Mouse (Mus musculus): ENCODE measurements around the gene Cdr2l.
A peak's percentile ranks its signal among the peaks of the same experiment; 100 is the strongest.

Gene Cdr2l

DNA sequence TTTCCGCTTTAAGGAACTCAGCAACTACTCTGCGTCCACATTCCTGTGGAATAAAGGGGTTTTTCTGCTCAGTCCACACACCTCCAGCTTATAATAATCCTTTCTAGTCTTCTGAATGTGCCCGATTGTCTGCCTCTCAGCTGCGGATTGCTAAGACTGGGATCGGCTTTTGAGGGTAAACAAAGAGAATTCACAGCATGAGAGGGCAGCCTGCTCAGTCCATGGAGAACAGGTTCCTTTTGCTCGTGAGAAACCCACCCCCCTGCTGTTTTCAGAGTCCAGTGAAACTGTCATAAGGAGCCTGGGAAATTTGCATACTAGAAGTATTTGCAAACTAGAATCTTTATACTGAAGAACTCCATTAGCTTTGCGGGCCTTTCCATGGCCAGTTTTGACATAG is 27.8 kb downstream of the Cdr2l start:
- Histone ChIP-seq H3K36me3 (ENCODE audit: control insufficient read depth, insufficient read depth, low read length, poor library complexity, severe bottlenecking) (no peaks in the 10 kb centered on the region; the same call in 1 of the 2 replicates), H3K27me3 (ENCODE audit: control insufficient read depth, insufficient read depth, low read length, poor library complexity, severe bottlenecking) (no peaks in the 10 kb centered on the region)
- DNase-seq (ENCODE audit: low read depth, low spot score): no peak

DNA sequence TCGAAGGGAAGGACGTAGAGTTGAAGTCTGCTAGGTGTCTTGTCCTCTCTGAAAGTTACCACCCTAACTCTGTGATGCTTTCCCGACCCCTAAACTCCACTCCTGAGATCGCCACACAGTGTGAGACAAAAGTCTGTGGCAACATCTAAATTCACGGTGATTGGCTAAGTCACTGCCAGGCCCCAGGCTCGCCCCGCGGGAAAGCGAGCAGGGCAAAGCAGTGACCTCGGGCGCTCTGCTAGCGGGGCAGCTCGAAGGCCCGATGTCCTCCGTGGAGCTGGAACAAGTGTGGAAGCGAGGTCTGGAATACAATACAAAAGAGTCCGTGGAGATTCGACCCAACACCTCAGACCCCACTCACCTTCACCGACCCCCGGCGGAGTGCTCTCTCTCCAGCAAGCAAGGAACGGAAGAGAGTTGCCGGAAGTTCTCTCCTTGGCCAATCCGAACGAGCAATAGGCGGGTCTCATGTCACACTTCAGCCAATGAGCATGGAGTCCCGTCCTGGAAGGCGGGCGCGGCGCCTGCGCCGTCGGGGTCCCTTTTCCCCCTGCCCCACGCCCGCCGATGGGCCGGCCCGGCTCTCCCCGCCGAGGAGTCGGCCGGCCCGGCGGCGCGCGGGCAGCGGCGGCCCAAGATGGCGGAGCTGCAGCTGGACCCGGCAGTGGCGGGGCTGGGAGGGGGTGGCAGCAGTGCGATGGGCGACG is 38.0 kb downstream of the Cdr2l start, which contains the start of the genes Atp5h and Kctd2:
Gene Atp5h, minus strand, starts transcription at position 432 of the 707 bp plus-strand sequence.
Gene Kctd2, plus strand, starts transcription at position 598 of the 707 bp plus-strand sequence.
- Histone ChIP-seq H3K36me3 (ENCODE audit: control insufficient read depth, insufficient read depth, low read length, poor library complexity, severe bottlenecking) (peaks cover 1% of the 10 kb centered on the region), H3K27me3 (ENCODE audit: control insufficient read depth, insufficient read depth, low read length, poor library complexity, severe bottlenecking) (no peaks in the 10 kb centered on the region)
- DNase-seq (ENCODE audit: low read depth, low spot score): peak; percentile 96

DNA sequence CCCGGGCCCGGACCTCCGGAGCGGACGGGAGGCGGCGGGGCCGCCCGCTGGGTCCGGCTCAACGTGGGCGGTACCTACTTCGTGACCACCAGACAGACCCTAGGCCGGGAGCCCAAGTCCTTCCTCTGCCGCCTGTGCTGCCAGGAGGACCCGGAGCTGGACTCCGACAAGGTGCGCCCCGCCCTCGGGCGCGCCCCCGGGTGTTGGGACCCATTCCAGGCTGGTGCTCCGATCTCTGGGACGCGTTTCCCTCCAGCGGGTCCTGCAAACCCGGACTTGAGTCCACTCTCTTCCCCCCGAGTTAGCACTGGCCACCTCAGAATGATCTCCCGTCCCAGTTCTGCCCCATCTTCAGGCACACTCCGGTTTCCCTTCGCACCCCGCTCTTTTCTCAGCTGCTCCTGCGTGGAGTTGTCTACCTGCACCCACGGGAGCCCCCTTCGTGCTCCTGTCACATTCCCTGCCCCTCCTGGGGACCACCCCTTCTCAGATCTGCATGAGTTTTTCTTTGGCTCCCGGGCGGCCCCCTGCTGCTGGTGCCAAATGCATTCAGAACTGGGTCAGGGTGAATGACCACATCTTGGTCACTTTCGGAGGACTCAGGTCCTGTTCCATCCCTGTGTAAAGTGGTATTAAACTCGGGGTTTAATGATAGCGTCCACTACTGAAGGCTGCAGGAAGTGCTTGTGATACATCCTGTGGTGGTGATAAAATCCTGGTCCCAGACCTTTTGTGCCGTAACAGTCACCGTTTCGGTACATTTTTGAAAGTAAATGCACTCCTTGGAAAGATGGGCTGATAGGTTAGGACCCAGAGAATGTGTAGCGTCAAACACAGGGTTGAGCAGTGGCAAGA is 38.8 kb downstream of the Cdr2l start:
- H3K36me3 ChIP-seq (ENCODE audit: control insufficient read depth, insufficient read depth, low read length, poor library complexity, severe bottlenecking): peaks cover 1% of the 10 kb centered on the region
- H3K27me3 ChIP-seq (ENCODE audit: control insufficient read depth, insufficient read depth, low read length, poor library complexity, severe bottlenecking): no peaks in the 10 kb centered on the region
- DNase-seq (ENCODE audit: low read depth, low spot score): peak; percentile 37

DNA sequence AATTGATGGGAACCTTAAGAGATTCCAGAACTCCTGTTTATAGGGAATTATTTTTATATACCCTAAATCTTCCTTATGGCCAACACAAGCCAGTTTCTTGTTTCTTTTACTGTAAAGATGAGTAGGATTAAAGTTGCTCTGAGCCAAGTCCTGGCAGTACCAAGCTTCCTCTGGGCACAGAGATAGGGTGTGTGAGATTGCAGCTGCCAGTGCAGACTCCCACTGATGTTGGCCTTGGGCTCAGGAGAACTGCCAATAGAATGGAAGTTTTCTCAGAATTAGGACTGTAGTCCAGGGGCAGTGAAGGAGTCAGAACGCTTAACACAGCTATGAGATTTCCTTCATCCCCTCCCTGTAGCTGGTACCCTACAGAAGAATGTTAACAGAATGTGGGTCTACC is 39.6 kb downstream of the Cdr2l start:
- H3K27me3 ChIP-seq (ENCODE audit: control insufficient read depth, insufficient read depth, low read length, poor library complexity, severe bottlenecking): no peaks in the 10 kb centered on the region
- DNase-seq (ENCODE audit: low read depth, low spot score): no peak
- peaks cover 1% of the 10 kb centered on the region for H3K36me3 ChIP-seq (ENCODE audit: control insufficient read depth, insufficient read depth, low read length, poor library complexity, severe bottlenecking)

GRCm38 (mm10) chr11:115421972-115422371 is 40.3 kb downstream of the Cdr2l start:
- DNase-seq (ENCODE audit: low read depth, low spot score): no peak
- no peaks in the 10 kb centered on the region for H3K27me3 ChIP-seq (ENCODE audit: control insufficient read depth, insufficient read depth, low read length, poor library complexity, severe bottlenecking)
- no peaks in the 10 kb centered on the region; the same call in none of the 2 replicates for H3K36me3 ChIP-seq (ENCODE audit: control insufficient read depth, insufficient read depth, low read length, poor library complexity, severe bottlenecking)

DNA sequence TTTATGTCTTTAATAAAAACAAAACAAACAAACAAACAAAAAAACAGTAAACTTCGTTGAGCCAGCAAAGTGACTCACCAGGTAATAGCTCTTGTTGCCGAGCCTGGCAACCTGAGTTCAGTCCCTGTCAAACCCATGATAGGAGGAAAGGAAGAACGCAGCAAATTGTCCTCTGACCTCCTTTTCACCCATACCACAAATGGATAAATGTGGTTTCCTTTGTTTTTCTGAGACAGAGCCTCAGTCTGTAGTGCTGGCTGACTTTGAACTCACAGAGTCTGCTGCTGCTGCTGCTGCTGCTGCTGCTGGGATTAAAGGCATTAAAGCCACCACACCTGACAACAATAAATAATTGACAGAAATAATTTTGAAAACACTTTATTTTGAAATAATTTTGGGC is 41.4 kb downstream of the Cdr2l start:
- Histone ChIP-seq H3K27me3 (ENCODE audit: control insufficient read depth, insufficient read depth, low read length, poor library complexity, severe bottlenecking) (no peaks in the 10 kb centered on the region), H3K36me3 (ENCODE audit: control insufficient read depth, insufficient read depth, low read length, poor library complexity, severe bottlenecking) (no peaks in the 10 kb centered on the region; the same call in none of the 2 replicates)
- DNase-seq (ENCODE audit: low read depth, low spot score): no peak

GRCm38 (mm10) chr11:115424666-115425065 is 43.0 kb downstream of the Cdr2l start:
- Histone ChIP-seq H3K36me3 (ENCODE audit: control insufficient read depth, insufficient read depth, low read length, poor library complexity, severe bottlenecking) (no peaks in the 10 kb centered on the region; the same call in none of the 2 replicates), H3K27me3 (ENCODE audit: control insufficient read depth, insufficient read depth, low read length, poor library complexity, severe bottlenecking) (no peaks in the 10 kb centered on the region)
- DNase-seq (ENCODE audit: low read depth, low spot score): no peak

GRCm38 (mm10) chr11:115425671-115426070 is 44.0 kb downstream of the Cdr2l start:
- Histone ChIP-seq H3K36me3 (ENCODE audit: control insufficient read depth, insufficient read depth, low read length, poor library complexity, severe bottlenecking) (peaks cover 1% of the 10 kb centered on the region), H3K27me3 (ENCODE audit: control insufficient read depth, insufficient read depth, low read length, poor library complexity, severe bottlenecking) (no peaks in the 10 kb centered on the region)
- DNase-seq (ENCODE audit: low read depth, low spot score): no peak

DNA sequence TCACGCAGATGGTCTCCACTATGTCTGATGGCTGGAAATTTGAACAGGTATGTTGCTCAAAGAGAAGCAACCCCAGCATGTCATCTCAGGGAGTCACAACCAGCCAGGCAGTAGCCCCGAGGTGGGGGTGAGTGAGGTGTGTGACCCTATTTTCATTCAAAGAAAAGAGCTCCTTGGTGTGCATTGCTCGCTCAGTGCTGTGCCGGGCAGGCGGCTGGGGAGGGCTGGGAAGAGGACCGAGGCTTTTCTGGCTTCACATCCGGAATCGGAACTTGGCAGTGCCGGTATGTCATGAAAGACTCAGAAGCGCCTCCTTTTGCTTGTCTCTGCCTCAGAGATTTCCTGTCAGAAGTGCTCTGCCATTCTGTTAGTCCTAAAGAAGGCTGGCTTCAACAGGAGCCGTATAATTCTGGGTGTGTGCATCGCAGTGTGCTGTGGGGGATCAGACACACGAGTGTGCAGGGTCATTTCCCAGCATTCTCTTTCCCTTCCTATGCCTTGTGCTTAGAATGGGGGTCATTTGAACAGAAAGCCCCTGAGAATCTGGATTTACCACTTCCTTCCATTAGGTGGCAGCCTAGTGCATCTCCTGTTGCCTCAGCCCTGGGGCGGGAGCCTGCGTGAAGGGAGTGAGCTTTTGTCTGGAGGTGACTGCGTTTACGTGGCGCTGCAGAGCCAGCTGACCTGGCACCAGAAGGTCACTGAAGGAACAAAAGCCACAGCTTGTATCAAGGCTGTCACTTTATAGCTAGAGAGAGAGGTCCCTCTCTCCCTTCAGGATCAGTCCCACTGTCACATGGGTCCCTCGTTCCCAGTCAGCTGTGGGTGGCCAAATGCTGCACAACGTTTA is 46.0 kb downstream of the Cdr2l start:
- DNase-seq (ENCODE audit: low read depth, low spot score): peak; percentile 77
- no peaks in the 10 kb centered on the region for H3K27me3 ChIP-seq (ENCODE audit: control insufficient read depth, insufficient read depth, low read length, poor library complexity, severe bottlenecking)
- peaks cover 4% of the 10 kb centered on the region for H3K36me3 ChIP-seq (ENCODE audit: control insufficient read depth, insufficient read depth, low read length, poor library complexity, severe bottlenecking)

GRCm38 (mm10) chr11:115429307-115429706 is 47.6 kb downstream of the Cdr2l start:
- peaks cover 4% of the 10 kb centered on the region for H3K36me3 ChIP-seq (ENCODE audit: control insufficient read depth, insufficient read depth, low read length, poor library complexity, severe bottlenecking)
- no peak for DNase-seq (ENCODE audit: low read depth, low spot score)

DNA sequence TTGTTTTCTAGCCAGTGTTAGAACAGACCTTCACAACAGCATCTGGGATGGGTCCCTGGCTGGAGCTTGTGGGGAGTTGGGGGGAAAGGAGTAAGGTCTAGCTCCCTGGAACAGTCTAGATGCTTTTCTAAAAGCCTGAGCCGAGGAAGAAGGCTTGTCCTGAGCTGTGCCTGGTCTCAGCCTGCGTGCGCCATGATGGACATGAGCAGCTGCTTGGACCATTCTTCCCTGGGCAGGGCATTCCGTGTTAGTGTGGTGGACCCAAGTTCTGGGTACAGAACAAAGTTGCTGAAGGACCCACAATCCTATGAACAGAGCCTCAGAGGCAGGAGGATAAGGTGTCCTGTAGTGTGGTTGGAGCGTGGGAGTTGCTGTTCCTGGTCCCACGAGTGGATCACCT is 48.8 kb downstream of the Cdr2l start:
- Histone ChIP-seq H3K27me3 (ENCODE audit: control insufficient read depth, insufficient read depth, low read length, poor library complexity, severe bottlenecking) (no peaks in the 10 kb centered on the region), H3K36me3 (ENCODE audit: control insufficient read depth, insufficient read depth, low read length, poor library complexity, severe bottlenecking) (peaks cover 4% of the 10 kb centered on the region)
- DNase-seq (ENCODE audit: low read depth, low spot score): no peak

More at GRCm38 (mm10) chr11:115429307-115429706, 47.6 kb downstream of the Cdr2l start:
- no peaks in the 10 kb centered on the region for H3K27me3 ChIP-seq (ENCODE audit: control insufficient read depth, insufficient read depth, low read length, poor library complexity, severe bottlenecking)

DNA sequence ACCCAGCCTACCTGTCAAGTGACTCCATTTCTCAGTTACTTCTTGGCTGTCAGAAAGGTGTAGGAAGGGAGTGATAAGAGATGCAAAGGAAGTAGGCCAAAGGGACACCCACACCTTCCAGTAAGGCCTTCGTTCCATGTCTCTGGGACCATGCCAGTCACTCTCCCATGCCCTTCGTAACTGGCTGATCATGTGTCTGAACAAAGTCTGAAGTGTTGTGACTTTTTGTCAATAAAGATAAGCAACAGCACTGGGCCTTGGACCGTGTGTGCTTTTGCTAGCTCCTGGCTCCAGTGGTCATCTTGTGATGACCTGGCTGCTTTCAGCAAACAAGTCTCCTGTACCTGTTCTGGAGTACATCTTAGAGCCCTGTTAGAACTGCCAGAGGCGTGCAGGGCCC is 51.1 kb downstream of the Cdr2l start:
- Histone ChIP-seq H3K36me3 (ENCODE audit: control insufficient read depth, insufficient read depth, low read length, poor library complexity, severe bottlenecking) (peaks cover 4% of the 10 kb centered on the region; the same call in 1 of the 2 replicates), H3K27me3 (ENCODE audit: control insufficient read depth, insufficient read depth, low read length, poor library complexity, severe bottlenecking) (no peaks in the 10 kb centered on the region)
- DNase-seq (ENCODE audit: low read depth, low spot score): no peak

- no peak for DNase-seq (ENCODE audit: low read depth, low spot score)
- H3K27me3 ChIP-seq (ENCODE audit: control insufficient read depth, insufficient read depth, low read length, poor library complexity, severe bottlenecking): no peaks in the 10 kb centered on the region
- peaks cover 4% of the 10 kb centered on the region; the same call in 1 of the 2 replicates for H3K36me3 ChIP-seq (ENCODE audit: control insufficient read depth, insufficient read depth, low read length, poor library complexity, severe bottlenecking)
These were observed 51.6 kb downstream of the Cdr2l start for GRCm38 (mm10) chr11:115433342-115433741.

DNA sequence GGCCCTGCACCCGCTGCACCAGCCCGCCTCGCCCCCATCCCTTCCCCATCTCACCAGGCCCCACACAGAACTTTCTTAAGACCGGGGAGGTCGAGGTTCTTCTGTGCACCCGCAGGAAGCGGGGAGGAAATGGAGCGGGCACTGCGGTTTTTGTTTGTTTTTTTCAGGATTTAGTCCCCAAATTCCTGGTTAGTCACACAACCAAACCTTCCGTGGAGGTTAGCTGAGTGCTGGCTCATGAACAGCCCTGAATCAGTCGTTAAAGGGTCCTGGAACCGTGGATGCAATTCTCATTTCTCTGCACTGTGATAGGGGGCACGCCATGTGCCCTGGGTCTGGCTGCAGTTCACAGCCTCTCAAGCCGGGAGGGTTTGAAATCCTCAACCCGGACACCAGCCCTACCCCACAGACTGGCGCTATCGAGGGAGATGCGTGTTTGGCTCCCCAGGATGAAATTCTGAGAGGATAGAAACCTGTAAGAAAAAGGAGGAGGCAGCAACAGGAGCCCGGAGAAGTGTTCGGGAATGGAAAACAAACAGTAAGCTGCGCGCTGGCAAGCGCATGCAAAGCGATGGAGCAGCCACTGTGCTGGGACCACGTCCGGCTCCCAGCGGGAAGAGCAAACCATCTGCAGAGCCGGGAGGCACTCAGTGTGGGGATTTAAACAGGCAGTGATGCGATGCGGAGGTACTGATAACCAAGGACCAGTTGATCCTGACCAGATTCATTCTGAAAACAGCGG is 54.1 kb downstream of the Cdr2l start:
- H3K36me3 ChIP-seq (ENCODE audit: control insufficient read depth, insufficient read depth, low read length, poor library complexity, severe bottlenecking): peaks cover 2% of the 10 kb centered on the region; the same call in 1 of the 2 replicates
- no peak for DNase-seq (ENCODE audit: low read depth, low spot score)

More for the DNA sequence above, 54.1 kb downstream of the Cdr2l start:
- H3K27me3 ChIP-seq (ENCODE audit: control insufficient read depth, insufficient read depth, low read length, poor library complexity, severe bottlenecking): no peaks in the 10 kb centered on the region
